Mouse (Mus musculus): Measurements from ENCODE around the gene Tmem269. TPM values are rescaled to one million over a fixed set of nuclear protein-coding genes. Genes with fewer than 3 reads are reported as not detected.
A peak's percentile ranks its signal among the peaks of the same experiment; 100 is the strongest.

Tmem269 gene
- 0.70 and 0.93 TPM in 2 replicates for polyA plus RNA-seq (2012; rRNA removed)

- no peak for DNase-seq (ENCODE audit: low read depth)
These were observed at the start of gene Tmem269 for GRCm38 (mm10) chr4:119218169-119218568. Tmem269 (minus strand) TSS chr4:119218217.

DNA sequence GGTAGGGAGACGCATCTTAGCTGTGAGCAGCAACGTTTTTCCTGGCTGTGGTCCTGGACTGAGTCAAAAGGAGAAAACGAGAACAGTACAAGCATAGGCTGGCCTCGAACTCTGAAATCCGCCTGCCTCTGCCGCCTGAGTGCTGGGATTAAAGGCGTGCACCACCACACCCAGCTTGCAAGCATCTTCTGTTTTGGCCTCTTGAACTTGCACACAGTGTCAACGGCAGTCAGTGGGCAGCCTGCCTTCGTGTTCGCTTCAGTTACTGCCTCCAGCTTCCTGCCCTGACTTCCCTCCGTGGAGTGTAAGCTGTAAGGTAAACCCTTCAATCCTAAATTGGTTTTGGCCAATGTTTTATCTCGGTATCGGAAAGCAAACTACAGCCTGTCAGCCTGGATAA is 48.6 kb upstream of the Tmem269 start:
- DNase-seq (ENCODE audit: low read depth), result no peak

- no peak for DNase-seq (ENCODE audit: low read depth)
These were observed 45.4 kb upstream of the Tmem269 start for GRCm38 (mm10) chr4:119263459-119263858.

- DNase-seq (ENCODE audit: low read depth), result no peak
These were observed 44.5 kb upstream of the Tmem269 start for GRCm38 (mm10) chr4:119262483-119262882.

- no peak for DNase-seq (ENCODE audit: low read depth)
These were observed 43.2 kb upstream of the Tmem269 start for GRCm38 (mm10) chr4:119261087-119261713.

- no peak for DNase-seq (ENCODE audit: low read depth)
These were observed 41.6 kb upstream of the Tmem269 start for GRCm38 (mm10) chr4:119259344-119260254.

GRCm38 (mm10) chr4:119257083-119257482 is 39.1 kb upstream of the Tmem269 start:
- DNase-seq (ENCODE audit: low read depth), result no peak

DNA sequence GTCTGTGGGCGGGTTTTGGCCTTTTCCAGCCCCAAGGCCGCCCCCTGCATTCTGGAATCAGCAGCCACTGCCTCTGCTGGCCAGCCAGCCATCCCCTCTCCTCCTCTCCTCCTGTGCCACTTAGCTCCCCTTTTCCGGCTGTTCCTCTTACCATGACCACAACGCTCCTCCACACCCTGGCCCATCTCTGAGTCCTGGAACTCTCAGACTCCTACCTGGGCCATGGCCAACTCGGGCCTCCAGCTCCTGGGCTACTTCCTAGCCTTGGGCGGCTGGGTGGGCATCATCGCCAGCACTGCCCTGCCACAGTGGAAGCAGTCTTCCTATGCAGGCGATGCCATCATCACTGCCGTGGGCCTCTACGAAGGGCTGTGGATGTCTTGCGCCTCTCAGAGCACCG is 37.3 kb upstream of the Tmem269 start, which contains the start of gene Cldn19:
TSS of gene Cldn19 (plus strand) at position 64 of the 400 bp plus-strand sequence.
- no peak for DNase-seq (ENCODE audit: low read depth)

GRCm38 (mm10) chr4:119254012-119254618 is 36.1 kb upstream of the Tmem269 start:
- DNase-seq (ENCODE audit: low read depth), result no peak

- no peak for DNase-seq (ENCODE audit: low read depth)
These were observed 34.2 kb upstream of the Tmem269 start for GRCm38 (mm10) chr4:119252025-119252808.

GRCm38 (mm10) chr4:119248407-119248965 is 30.5 kb upstream of the Tmem269 start:
- peak; percentile 46 for DNase-seq (ENCODE audit: low read depth)

DNA sequence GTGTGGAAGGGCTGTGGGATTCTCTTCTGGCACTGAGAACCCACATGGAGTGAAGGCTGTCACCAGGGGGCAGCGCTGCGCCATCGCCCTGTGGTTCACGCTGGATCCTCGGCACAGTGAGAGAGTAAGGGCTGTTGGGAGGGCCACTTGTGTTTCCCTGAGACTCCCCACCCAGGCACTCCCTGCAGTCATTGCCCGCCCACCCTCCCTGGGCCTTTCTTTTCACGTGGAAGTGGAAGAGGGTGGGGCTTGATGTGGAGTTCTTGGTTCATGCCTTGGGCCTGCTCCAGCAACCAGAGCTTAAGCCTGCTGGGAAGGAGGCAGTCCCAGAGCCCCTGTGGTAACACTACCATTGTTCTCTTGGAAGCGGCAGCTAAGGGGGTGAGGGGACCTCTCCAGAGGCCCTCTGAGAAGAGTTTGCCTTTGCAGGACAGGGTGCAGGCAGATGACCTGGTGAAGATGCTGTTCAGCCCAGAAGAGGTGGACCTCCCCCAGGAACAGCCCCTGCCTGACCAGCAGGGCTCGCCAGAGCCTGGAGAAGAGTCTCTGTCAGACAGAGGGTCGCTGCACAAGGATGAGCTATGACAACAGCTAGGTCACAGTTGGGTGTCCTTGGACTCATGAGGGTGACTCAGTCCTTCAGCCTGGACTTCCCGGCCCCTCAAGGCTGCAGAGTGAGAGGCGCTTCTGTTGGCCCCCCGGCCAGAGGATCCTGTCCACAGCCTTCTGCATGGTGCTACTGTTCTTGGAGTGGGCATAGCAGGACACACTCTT is 29.6 kb upstream of the Tmem269 start:
- DNase-seq (ENCODE audit: low read depth), result no peak

GRCm38 (mm10) chr4:119246688-119247225 is 28.7 kb upstream of the Tmem269 start:
- DNase-seq (ENCODE audit: low read depth), result no peak

GRCm38 (mm10) chr4:119245961-119246360 is 27.9 kb upstream of the Tmem269 start:
- DNase-seq (ENCODE audit: low read depth), result no peak

DNA sequence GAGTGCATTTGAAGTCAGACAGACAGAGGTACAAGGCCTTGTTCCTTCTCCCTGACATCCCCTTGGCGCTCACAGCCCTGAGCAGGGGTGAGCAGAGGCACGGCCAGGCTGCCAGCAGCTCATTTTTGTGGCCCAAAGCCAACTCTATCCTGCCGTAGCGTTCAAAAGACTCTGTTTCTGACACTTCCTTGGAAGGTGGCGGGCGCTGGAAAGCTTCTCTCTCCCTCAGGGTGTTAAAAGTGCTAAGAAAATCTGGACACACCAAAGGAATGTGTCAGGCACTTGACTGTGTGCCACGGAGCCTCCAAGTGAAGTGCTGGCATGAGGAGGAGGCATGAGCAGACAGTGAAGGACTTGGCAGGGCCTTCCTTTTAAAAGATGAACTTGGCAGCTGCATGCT is 27.5 kb upstream of the Tmem269 start:
- DNase-seq (ENCODE audit: low read depth), result peak; percentile 71

GRCm38 (mm10) chr4:119244468-119245240 is 26.6 kb upstream of the Tmem269 start:
- DNase-seq (ENCODE audit: low read depth), result no peak

DNA sequence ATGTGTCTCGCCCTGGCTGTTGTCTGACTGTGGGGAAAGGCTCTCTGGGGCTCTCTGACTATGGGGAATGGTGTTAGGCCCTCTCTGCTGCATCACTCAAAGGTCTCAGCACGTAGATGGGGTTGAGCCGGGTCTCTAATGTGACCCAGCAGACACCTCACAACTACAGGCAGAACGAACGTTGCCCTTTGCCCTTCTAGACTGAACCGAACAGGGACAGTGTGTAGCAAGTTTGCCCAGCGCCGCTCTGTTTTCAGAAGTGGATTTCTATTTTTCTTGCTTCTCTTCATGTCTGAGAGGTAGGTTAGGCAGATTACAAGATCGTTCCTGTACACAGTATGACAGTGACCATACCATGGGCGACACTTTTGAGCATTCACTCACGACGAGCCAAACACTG is 24.6 kb upstream of the Tmem269 start:
- DNase-seq (ENCODE audit: low read depth), result no peak

DNA sequence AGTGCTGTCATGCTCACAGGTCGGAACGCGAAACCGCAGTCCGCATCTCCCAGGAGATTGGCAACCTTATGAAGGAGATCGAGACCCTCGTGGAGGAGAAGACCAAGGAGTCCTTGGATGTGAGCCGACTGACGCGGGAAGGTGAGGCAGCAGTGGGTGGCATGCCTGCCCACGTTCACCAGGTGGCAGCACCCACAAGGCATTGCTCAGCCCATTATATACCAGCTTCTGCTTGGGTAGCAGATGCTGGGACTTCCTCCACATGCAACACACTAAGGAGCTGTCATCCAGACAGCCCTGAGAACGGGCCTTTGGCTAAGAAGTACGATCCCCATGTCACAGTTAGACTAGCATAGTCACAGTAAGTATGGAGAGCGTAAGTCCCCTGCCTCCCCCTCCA is 23.6 kb upstream of the Tmem269 start:
- DNase-seq (ENCODE audit: low read depth), result no peak

GRCm38 (mm10) chr4:119239181-119239682 is 21.2 kb upstream of the Tmem269 start:
- DNase-seq (ENCODE audit: low read depth), result no peak
